Mouse (Mus musculus) megakaryocyte, embryonic 14.5 days (primary cell): ENCODE measurements around the gene Asna1. TPM values are rescaled to one million over a fixed set of nuclear protein-coding genes. Genes with fewer than 3 reads are reported as not detected.
A peak's percentile ranks its signal among the peaks of the same experiment; 100 is the strongest.

ENCODE experiments used
- H3K27me3 ChIP-seq: replicated peaks from 2 replicates; pipeline ENCODE3; 2012; ENCODE audit warnings: inconsistent platforms
- H3K36me3 ChIP-seq: replicated peaks from 2 replicates; pipeline ENCODE3; 2012; ENCODE audit warnings: low read length, inconsistent platforms, mixed read lengths
- H3K4me1 ChIP-seq: 2 replicates; pipeline ENCODE4 v1.6.1; 2012; ENCODE audit warnings: inconsistent platforms
- H3K4me3 ChIP-seq: replicated peaks from 2 replicates; pipeline ENCODE3; 2012; ENCODE audit warnings: moderate library complexity, mild to moderate bottlenecking, inconsistent platforms
- H3K9me3 ChIP-seq: 2 replicates; pipeline ENCODE4 v1.6.1; 2012; ENCODE audit warnings: inconsistent platforms
- FLI1 ChIP-seq: IDR thresholded peaks from 2 replicates; pipeline ENCODE4 v1.6.1; 2012; ENCODE audit warnings: low read length, inconsistent platforms, mixed read lengths
- GATA1 ChIP-seq: IDR thresholded peaks from 3 replicates; pipeline ENCODE4 v1.6.1; 2012; ENCODE audit warnings: mixed read lengths, low read length, inconsistent platforms, borderline replicate concordance
- polyA plus RNA-seq: library from polyadenylated mRNA; stranded (reverse); fragments of >175 nt; gene quantifications from 2 replicates; pipeline ENCODE4 v1.2.3, GENCODE M21; 2012; ENCODE audit warnings: low replicate concordance; ENCODE audit not compliant: insufficient read depth

Asna1 gene
- polyA plus RNA-seq, 1 experiment, result 181 TPM

- Histone ChIP-seq H3K36me3 (no peaks in the 10 kb centered on the region), H3K4me1 (peaks cover 87% of the 10 kb centered on the region), H3K9me3 (no peaks in the 10 kb centered on the region), H3K27me3 (no peaks in the 10 kb centered on the region), H3K4me3 (peak overlapping the region; percentile 92)
- TF ChIP-seq GATA1, result no peak
- no peak for TF ChIP-seq FLI1
Measured at GRCm38 (mm10) chr8:84984294-84985048, 40.6 kb downstream of the Asna1 start.

- H3K4me1 ChIP-seq, result peaks cover 86% of the 10 kb centered on the region
Measured at GRCm38 (mm10) chr8:84982499-84983011, 42.5 kb downstream of the Asna1 start.

DNA sequence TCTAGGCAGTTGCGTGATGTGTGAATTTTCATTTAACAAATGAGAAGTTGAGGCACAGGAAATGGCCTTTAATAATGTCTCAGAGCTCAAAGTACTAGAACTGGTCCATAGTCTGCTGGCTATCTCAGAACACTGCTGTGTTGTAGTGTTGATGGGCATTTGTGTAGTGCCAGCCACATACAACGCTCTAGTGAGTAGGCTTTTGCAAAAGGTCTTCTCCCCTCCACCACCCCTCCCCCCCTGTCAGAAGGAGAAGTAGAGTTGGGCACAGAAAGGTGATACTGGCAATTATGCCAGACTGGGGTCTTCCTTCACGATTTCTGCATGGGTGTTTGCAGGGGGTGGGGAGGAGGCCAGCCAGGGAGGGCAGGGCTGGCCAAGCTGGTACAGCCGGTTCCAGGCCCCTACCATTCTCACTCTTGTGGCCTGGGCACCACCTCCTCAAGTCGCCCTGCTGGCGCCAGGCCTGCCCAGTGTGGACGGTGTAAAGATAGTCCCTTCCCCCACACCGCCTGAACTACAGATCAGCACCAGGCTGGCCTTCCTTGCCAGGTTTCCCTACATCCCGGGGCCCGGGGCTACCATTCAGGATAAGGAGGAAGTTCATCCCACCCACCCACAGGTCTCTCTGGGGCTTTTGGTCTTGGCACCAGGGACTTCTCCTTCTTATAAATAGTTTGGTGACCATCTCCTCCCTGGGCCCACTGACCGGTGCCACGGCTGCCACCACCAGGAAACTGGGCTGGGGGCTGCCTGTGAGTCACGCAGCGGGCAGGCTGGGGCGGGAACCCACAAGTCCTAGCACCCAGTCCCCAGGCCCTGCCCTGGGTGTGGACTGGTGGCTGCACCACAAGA lies 43.2 kb downstream of the Asna1 start:
- TF ChIP-seq FLI1 (no peak), GATA1 (no peak)
- Histone ChIP-seq H3K27me3 (no peaks in the 10 kb centered on the region), H3K4me3 (peak overlapping the region; percentile 100), H3K9me3 (no peaks in the 10 kb centered on the region), H3K36me3 (peaks cover 4% of the 10 kb centered on the region), H3K4me1 (peaks cover 82% of the 10 kb centered on the region)

More at GRCm38 (mm10) chr8:84982499-84983011, 42.5 kb downstream of the Asna1 start:
- TF ChIP-seq GATA1 (no peak), FLI1 (no peak)
- no peaks in the 10 kb centered on the region for H3K9me3 ChIP-seq
- peak overlapping the region; percentile 64 for H3K4me3 ChIP-seq
- H3K27me3 ChIP-seq, result no peaks in the 10 kb centered on the region
- H3K36me3 ChIP-seq, result no peaks in the 10 kb centered on the region

DNA sequence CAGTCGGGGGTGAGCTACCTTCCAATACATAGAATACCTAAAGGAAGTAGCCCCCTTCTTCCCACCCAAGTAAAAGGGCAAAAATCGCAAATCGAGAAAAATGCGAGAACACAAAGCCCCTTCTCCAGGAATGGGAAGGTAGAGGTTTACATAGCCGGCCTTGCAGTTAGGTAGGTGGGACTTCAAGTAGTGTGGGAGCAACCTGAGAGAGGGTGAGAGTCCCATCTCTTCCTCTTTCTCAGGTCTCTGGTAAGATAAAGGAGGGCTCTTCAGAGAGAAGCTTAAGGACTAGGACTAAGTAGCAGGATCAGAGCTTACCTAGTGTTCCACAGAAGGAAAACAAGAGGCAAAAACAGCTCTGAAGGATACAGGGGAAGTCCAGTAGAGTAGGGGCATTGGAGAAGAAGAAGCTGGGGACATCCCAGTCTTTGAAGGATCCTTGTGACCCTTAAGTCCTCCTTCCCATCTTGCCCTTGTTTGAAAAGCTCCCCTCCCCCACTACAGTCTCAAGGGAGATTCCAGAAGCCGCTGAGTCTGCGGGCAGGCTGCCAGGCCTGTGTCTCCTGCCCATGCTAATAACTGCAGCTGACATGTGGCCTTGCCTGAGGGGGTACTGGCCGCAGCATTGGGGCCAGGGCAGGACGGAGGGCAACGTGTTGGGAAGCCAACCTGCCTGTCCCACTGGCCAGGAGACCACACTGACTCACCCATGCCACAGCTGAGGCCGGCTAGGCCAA lies 44.3 kb downstream of the Asna1 start:
- Histone ChIP-seq H3K4me1 (peaks cover 74% of the 10 kb centered on the region), H3K9me3 (no peaks in the 10 kb centered on the region), H3K36me3 (peaks cover 4% of the 10 kb centered on the region), H3K27me3 (no peaks in the 10 kb centered on the region), H3K4me3 (peak overlapping the region; percentile 100)
- TF ChIP-seq GATA1 (no peak), FLI1 (no peak)

GRCm38 (mm10) chr8:84979599-84980421 lies 45.3 kb downstream of the Asna1 start:
- peaks cover 4% of the 10 kb centered on the region for H3K36me3 ChIP-seq
- H3K4me3 ChIP-seq, result peak overlapping the region; percentile 100
- H3K4me1 ChIP-seq, result peaks cover 73% of the 10 kb centered on the region
- TF ChIP-seq FLI1 (no peak), GATA1 (no peak)
- H3K27me3 ChIP-seq, result no peaks in the 10 kb centered on the region
- no peaks in the 10 kb centered on the region for H3K9me3 ChIP-seq

DNA sequence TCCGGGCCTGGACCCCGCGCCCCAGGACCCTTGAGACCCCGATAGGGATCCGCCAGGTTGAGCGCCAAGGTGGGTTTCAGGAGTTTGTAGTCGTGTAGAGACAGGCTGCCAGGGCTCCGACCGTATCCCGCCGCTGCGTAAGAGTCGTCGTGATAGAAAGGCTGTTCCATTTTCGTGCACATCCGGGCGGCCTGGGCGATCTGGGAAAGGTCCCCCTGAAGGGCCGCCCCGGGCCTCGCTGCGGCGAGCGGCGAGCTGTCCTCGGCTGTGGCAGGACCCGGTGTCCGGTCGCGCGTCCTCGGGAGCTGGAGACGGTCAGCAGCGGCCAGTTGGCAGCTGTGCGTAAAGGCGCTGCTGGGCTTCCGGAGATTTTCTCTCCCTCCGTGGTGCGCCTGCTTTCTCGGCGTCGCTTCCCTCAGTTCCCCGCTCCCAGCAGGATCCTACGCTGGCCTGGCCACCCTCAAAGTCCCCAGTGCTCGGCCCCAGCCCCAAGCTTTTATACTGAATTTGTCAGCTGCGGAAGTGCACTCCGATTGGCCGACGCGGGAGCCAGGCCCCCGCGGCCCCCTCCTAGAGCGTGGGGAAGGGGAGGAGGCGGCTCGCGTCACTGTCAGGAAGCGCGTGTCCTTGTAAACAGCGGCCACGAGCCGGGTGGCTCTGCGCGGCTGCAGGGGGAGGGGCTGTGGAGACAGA lies 46.7 kb downstream of the Asna1 start, which contains the start of gene Junb:
Gene Junb (minus strand): TSS at position 471 of the 693 bp plus-strand sequence.
- Histone ChIP-seq H3K4me3 (peak within 1 kb of the TSS; percentile 100), H3K9me3 (no peaks in the 10 kb centered on the region), H3K27me3 (no peaks in the 10 kb centered on the region), H3K4me1 (peaks cover 71% of the 10 kb centered on the region), H3K36me3 (peaks cover 12% of the 10 kb centered on the region)
- TF ChIP-seq FLI1 (peak; percentile 49; the same call in 1 of the 2 replicates), GATA1 (no peak)

DNA sequence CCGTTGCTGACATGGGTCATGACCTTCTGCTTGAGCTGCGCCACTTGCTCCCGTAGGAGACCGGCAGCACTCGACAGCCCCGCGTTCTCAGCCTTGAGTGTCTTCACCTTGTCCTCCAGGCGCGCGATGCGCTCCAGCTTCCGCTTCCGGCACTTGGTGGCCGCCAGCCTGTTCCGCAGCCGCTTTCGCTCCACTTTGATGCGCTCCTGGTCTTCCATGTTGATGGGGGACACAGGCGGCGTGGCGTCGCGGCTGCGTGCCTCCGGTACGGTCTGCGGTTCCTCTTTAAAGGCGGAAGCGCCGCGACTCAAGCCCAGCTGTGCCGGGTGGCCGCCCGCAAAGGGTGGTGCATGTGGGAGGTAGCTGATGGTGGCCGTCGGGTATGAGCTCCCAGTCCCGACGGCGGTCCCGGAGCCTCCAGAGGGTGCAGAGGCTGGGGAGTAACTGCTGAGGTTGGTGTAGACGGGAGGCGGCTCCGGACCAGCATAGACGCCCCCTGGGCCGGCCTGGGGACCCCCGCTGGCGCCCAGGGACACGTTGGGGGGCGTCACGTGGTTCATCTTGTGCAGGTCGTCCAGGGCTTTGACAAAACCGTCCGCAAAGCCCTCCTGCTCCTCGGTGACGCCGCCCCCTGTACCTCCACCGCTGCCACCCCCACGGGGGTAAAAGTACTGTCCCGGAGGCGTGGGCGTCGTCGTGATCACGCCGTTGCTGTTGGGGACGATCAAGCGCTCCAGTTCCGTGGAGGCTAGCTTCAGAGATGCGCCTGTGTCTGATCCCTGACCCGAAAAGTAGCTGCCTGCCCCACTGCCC lies 47.4 kb downstream of the Asna1 start:
- peaks cover 71% of the 10 kb centered on the region for H3K4me1 ChIP-seq
- peaks cover 19% of the 10 kb centered on the region for H3K36me3 ChIP-seq
- H3K27me3 ChIP-seq, result no peaks in the 10 kb centered on the region
- no peaks in the 10 kb centered on the region for H3K9me3 ChIP-seq
- peak overlapping the region; percentile 100 for H3K4me3 ChIP-seq
- TF ChIP-seq GATA1 (no peak), FLI1 (no peak)
